Mouse (Mus musculus): ENCODE measurements around the gene Ctnnbl1.

Ctnnbl1 gene

GRCm38 (mm10) chr2:157821259-157821658, 84.1 kb downstream of the Ctnnbl1 start:
- DNase-seq (ENCODE audit: low spot score): no peak

DNA sequence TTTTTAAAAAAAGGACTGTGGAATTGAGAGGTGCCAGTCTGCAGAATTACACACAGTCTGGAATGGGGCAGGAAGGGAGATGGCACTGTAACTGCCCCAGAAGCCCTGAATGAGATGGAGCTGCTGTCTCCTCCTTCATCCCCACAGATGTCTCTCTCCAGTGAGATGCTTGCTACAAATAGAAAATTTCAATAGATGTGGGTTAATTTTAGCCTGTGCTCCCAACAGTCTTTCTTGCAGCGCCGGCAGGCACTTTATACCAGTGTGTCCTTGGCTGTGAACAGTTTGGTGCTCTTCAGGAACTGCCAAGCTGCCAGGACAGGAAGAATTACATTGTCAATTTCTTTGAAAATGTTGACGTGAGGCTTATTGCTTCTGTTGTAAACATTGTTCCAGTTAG, 86.3 kb downstream of the Ctnnbl1 start:
- no peak for DNase-seq (ENCODE audit: low spot score)

- no peak for DNase-seq (ENCODE audit: low spot score)
Observed at GRCm38 (mm10) chr2:157824249-157824648, 87.0 kb downstream of the Ctnnbl1 start.

DNA sequence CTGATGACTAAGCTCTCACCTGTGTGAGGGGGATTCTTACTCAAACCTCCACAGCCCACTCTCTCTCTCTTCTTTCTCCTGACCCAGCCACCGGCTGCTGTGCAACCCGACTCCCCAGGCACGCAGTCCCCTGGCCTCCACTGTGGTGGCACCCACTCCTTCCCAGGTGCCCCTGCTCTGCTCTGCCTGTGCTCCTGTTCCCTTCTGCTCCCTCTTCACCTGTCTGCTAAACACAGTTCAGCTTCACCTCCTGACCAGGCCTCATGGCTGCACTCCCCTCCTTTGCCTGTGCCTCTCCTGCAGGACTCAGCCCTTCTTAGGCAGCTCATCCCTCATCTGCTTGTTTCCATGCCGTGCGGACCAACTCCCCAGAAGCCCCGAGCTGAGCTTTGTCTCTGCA, 92.9 kb downstream of the Ctnnbl1 start:
- no peak for DNase-seq (ENCODE audit: low spot score)

- DNase-seq (ENCODE audit: low spot score): no peak
Observed at GRCm38 (mm10) chr2:157830620-157831354, 93.6 kb downstream of the Ctnnbl1 start.

DNA sequence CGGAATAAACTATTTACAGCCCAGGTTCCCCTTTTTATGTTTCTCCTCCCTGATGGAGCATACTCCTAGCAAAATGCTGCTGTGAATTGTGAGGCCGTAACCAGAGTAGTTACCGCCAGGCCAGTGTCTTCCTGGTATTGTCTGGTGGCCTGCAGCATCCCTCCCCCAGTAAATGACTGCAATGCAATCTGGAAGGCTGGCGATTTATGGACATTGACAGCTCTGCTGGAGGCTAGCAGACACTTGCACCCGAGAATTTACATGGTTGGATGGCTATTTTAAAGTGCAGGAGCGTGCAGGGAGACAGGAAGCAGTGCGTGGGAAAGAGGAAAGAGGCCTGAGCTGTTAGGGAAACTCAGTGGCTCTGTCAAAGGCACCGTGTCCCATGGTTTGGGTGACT, 99.8 kb downstream of the Ctnnbl1 start:
- no peak for DNase-seq (ENCODE audit: low spot score)

- no peak for DNase-seq (ENCODE audit: low spot score)
Observed at GRCm38 (mm10) chr2:157838206-157838923, 101.2 kb downstream of the Ctnnbl1 start.

GRCm38 (mm10) chr2:157840641-157841078, 103.5 kb downstream of the Ctnnbl1 start:
- no peak for DNase-seq (ENCODE audit: low spot score)

DNA sequence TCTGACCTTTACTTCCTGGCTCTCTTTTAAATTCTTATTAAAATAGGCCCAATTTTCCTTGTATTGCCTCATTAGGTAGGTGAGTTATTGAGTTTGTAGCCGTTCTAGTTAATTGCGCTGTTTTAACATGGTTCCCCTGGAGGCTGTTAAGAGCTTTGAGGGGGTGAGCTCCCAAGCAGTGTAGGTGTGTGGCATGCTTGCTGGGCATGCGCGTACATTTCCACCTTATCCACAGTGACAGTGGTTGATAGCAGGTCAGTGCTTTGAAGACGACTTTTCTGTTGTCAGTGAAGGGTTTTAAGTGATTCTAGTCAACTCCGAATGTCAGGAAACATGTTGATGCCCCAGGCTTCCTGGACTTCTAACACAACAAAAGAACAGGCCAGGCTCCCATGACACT, 103.9 kb downstream of the Ctnnbl1 start:
- DNase-seq (ENCODE audit: low spot score): no peak

DNA sequence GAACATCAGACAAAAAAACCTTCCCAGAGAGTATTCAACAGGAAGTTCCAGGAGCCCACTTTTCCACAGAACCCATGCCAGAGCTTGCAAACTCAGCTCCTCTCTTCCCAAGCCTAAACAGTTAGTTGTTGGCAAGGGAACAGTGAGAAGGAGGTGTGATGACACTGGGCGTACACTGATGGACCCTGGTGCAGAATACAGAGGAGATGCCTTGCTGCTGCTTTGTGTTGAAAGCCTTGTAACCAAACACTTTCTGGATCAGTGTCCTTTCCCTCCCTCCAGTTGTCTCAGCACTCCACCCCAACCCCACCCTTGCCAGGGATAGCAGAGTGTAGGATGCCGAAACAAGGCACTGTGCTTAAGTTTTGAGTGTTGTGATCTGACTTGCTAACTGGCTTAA, 107.5 kb downstream of the Ctnnbl1 start:
- no peak for DNase-seq (ENCODE audit: low spot score)

GRCm38 (mm10) chr2:157845831-157846230, 108.6 kb downstream of the Ctnnbl1 start:
- no peak for DNase-seq (ENCODE audit: low spot score)

DNA sequence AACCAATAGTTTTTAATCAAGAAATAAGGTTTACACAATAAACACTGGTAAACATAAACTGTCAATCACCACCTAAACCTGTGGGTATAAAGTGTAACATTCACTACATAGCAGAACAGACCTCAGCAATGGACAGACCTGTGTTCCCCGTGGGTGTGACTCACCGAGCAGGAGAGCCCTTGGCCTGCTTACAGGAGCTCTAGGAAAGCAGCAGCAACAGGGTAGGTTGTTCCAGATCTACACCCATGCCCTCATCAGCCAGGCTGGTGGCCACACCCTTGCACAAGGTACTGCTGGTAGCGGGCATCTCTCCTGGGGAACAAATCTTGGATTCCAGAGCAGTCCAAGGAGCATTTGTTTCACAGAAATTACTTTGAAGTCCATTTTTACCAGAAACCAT, 115.9 kb downstream of the Ctnnbl1 start:
- no peak for DNase-seq (ENCODE audit: low spot score)

- DNase-seq (ENCODE audit: low spot score): no peak
Observed at GRCm38 (mm10) chr2:157855814-157856213, 118.6 kb downstream of the Ctnnbl1 start.

DNA sequence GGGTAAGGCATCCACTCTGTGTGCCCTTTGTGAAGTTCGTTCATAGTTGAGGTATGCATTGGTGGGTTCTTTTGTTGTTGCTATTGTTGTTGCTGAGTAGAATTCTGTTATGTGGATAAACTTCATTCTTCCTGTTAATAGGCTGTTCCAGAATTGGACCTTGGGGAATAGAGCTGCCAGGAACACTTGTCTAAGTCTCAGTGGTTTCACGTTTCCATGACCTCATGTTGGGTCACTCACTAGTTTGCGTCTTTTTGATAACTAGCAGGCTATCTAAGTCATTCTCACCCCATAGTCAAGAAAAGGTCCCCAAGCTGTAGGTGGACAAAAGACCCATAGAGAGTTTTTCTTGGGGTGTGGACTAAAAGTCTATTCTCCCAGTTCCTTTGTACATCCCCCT, 120.3 kb downstream of the Ctnnbl1 start:
- DNase-seq (ENCODE audit: low spot score): no peak

DNA sequence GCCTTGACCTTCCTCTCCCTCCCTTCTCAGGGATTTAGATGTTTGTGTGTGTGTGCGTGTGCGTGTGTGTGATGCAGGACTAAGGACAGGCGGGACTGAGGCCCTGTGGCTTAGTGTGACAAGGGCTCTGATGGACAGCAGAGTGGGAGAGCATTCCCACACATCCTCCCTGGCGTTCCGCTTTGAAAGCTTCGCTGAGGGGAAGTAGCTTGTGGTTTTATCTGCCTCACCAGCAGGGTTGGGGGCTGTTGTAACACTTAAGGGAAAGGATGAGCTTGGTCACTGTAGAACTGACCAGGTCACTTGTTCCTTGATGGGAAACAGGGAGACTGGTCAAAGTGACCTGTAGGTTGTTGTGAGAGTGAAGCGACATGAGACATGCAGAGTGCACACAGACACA, 121.1 kb downstream of the Ctnnbl1 start:
- DNase-seq (ENCODE audit: low spot score): no peak

- no peak for DNase-seq (ENCODE audit: low spot score)
Observed at GRCm38 (mm10) chr2:157859046-157859701, 122.0 kb downstream of the Ctnnbl1 start.

DNA sequence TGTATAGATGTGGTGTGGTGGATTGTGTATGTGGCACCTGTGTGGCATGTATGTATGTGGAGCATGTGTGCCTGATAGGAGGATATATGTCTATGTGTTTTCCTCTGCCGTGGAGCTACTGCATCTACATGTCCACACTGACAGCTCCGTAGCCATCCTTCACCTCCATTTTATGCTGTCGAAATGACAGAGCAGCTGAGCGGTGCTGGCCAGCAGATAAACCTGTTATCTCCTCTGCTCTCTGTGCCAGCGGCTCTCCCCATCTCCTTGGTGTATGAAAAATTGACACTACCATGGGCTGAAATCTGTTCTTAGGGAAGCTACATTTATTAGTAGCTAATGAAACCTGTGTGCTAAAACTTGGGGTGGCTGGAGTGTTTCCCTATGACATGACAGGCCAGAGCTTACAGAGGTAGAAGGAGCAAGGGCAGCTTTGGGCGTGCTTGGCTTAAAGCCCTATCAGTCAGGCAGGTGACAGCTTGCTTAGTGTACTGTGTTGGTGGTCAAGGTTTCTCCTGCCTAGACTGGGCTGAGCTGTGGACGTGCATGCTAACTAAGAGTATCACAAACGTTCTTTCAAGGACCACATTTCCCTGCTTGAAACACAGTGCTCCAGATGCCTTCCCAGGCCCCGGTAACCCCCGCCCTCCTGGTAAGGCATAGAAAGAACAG, 124.2 kb downstream of the Ctnnbl1 start:
- DNase-seq (ENCODE audit: low spot score): no peak

GRCm38 (mm10) chr2:157862306-157862705, 125.1 kb downstream of the Ctnnbl1 start:
- no peak for DNase-seq (ENCODE audit: low spot score)

DNA sequence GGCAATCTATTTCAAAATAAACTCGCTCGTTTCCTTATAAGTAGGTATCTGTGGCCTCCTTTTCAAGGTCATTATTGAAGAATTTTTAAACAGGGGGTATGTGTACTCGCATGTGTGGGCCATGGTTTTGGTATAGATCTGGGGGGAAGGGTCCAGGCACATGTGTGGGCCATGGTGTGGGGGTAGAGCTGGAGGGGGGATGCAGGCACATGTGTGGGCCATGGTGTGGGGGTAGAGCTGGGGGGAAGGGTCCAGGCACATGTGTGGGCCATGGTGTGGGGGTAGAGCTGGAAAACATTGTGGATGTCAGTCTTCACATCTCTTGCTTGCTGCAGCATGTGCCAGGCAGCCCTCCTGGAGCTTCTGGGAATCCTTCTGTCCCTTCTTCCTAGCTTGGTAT, 129.9 kb downstream of the Ctnnbl1 start:
- DNase-seq (ENCODE audit: low spot score): no peak

DNA sequence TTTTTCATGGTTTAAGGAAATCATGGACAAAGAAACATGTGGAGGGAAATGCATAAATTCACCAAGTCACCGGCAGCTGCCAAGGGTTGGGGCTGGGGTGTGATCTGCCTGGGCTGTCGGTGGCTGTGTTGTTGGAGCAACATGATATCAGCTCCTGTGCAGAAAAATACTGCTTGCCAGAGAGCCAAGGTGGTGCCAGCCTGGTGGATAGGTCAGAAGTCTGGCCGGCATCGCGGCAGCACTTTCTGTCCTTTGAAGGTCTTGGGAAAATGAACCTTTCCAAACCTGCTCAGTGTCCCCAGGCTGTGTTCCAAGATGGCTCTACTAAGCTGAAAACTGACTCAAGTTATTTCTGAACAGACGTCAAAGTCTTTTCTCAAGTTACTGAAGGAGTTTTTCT, 133.0 kb downstream of the Ctnnbl1 start:
- DNase-seq (ENCODE audit: low spot score): no peak

DNA sequence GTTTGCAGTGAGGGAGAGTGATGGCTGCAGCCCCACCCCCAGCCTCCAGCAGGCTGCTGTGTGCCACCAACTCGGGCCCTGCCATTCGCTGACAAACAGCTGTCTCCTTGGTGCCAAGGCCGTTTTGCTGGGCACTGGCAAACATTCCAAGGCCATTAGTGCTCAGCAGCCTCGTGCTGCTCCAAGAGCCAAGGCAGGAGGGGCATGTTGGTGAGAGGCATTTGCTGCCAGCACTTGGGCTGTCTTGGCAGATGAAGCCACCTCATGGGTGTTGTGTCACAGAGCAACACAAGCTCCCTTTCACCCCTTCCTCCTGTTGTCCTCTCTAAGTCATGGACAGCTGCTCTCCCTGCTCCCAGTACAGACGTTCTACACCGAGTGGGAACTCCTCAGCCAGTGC, 136.0 kb downstream of the Ctnnbl1 start:
- DNase-seq (ENCODE audit: low spot score): peak; percentile 93

DNA sequence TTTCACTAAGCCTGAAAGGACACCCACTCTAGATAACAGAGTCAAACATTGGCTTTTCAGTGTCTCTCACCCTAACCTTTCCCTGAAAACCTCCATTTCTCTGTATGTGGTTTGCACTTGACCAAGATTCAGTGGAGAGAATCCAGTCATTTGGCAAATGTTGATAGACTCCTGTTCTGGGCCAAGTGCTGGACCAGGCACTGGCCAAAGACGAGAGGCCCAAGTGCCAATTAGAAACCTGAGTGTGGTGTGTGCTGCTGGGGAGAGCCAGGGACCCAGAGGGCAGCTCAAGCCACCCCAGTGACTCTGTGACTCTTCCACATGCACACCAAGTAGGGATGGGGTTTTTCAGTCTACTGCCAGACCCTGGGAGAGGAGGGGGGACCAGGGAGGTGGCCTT, 136.5 kb downstream of the Ctnnbl1 start:
- no peak for DNase-seq (ENCODE audit: low spot score)

DNA sequence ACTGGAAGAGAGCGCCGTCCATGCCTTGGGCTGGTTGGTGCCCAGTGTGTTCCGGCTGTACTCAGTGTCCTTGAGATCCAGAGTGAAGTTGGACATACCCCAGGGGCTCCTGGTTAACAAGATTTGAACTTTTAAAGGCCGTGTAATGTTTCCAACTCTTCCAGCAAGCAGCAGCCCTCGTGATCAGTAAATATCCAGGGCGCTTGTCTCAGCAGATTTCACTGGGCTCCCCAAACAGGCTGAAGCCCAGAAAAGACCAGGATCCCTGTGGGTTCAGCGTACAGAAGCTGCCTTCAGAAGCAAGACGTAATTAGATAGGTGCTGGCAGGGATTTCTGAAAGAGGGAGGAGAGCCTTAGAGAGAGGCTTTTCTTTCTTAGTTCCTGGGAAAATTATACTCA, 137.9 kb downstream of the Ctnnbl1 start:
- peak; percentile 37 for DNase-seq (ENCODE audit: low spot score)
